Mouse (Mus musculus) left cerebral cortex, postnatal 36 days (tissue): Measurements from ENCODE around the gene Adam25. TPM values are rescaled to one million over a fixed set of nuclear protein-coding genes. Genes with fewer than 3 reads are reported as not detected.
"Not testable (repeated sequence)": the region's sequence is repeated elsewhere in the genome, so short reads cannot be mapped to it uniquely, and the experiment has no call there.

ENCODE experiments used
- DNase-seq, 2 experiments: peaks; one replicate each; pipeline ENCODE4 v3.0.0; 2021 to 2022; ENCODE audit warnings: low spot score in 2 of 2, mixed read lengths in 1 of 2
- intact Hi-C: fragments of 180-260 bp; cut with DNase I; formaldehyde crosslinking; loops from one replicate; pipeline ENCODE4 v1.15.1; 2025
- total RNA-seq, 2 experiments: library from RNA; stranded (reverse); gene quantifications; 2 replicates each; pipeline ENCODE4 v1.2.3; 2021

Gene Adam25
- not detected for total RNA-seq

DNA sequence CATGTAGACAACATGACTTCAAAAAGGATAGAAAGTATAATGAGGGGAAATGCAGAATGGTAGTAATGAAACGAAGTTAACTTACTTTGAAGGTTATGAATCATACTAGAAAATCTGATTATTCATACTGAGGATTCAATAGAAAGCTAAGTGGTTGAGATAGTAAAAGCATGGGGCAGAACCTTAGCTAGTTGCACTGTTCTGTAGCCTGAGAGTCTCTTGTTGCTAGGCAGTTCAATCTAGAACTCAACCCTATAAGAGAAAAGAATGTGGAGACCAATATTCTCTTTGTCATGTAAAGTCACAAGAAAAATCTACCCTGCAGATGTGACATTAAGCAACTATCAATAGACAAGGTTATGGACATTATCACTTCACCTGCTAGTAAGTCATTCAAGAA is at the start of gene Adam25:
Gene Adam25 (plus strand): TSS at position 301 of the 400 bp plus-strand sequence.
- intact Hi-C loops, DNase-seq: not testable (repeated sequence)

DNA sequence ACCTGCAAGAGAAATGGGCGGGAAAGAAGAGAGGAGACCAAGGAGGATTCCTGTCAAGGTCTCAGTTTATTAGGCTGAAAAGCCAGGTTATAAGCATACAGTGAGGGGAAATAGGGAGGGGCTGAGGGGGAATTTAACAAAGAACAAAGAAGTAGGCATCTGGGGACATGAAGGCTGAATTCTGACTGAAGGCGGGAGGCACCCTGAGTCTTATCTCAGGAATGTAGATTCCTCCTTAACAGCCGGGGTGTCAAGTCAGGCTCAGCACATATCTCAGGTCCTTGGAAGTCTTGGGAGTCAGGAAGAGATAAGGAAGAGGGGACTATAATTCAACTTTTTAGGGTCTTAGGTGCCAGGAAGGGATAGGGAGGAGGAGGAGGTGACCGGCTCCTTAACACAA is 36.6 kb upstream of the Adam25 start:
- intact Hi-C loops, DNase-seq: not testable (repeated sequence)

DNA sequence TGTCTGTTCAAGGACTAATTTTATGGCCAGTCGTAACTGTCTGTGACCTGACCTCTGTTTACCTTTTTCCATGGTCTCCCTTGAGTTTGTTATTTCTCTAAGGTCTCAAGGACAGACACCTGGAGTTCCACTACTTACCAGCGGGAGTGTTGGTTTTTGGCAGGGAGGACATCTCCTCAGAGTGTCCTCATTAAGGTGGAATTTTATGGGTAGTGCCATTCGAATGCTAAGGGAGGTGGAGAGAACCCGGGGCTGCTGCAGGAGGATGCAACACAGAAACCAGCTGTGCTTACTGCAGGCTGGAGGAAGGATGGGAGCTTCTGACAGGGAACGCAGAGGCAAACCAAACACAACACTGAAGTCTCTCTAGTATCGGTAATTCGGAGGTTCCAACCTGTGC is 36.0 kb upstream of the Adam25 start:
- no peak for DNase-seq
- intact Hi-C loops, result no loop called here

DNA sequence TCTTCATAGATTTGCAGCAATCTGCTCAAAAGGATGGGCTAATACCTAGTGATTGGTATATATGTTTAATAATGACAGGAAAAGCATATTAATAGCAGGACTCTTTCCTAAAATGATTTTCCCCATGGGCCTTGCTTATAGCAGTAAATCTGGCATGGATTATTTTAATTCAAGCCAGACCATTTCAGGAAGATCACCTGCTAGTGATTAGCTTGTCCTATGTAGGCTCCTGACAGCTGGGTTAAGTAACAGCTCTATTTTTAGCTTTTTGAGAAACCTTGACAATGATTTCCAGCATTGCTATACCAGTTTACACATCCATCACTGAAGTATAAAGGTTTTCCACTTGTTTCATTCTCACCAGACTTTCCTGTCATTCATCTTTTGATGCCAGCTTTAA is 31.3 kb downstream of the Adam25 start:
- intact Hi-C loops, result no loop called here
- no peak for DNase-seq

DNA sequence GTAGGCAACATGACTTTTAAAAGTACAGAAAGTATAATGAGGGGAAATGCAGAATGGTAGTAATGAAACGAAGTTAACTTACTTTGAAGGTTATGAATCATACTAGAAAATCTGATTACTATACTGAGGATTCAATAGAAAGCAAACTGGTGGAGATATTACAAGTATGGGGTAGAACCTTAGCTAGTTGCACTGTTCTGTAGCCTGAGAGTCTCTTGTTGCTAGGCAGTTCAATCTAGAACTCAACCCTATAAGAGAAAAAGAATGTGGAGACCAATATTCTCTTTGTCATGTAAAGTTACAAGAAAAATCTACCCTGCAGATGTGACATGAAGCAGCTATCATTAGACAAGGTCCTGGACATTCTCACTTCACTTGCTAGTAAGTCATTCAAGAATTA is 41.0 kb downstream of the Adam25 start, which contains the start of gene Adam20:
Gene Adam20 (plus strand): TSS at position 301 of the 400 bp plus-strand sequence.
- intact Hi-C loops, DNase-seq: not testable (repeated sequence)

DNA sequence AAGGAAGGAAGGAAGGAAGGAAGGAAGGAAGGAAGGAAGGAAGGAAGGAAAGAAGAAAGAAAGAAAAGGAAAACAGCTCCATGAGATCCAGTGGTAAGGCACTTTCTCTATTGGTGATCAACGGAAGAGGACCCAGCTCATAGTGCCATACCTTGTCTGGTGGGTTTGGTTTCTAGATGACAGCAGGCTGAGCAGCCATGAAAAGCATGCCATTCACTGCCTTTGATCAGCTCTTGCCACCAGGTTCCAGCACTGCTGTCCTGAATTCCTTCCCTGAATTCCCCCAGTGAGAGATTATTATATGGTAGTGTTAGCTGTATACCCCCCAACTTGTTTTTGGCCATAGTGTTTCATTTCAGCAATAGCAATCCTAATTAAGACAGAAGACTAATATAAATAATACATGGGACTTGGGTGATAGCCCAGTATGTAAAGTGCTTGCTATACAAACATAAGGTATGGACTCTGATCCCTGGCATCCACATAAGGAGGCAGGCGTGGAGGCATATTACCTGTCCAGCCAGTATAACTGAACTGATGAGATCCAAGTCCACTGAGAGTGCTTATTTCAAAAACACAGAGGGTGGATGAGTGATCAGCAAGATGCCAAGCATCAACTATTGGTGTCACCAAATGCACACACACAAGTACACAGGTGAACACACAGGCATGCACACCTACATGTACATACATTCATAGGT is 51.5 kb downstream of the Adam25 start:
- no peak for DNase-seq
- intact Hi-C loops, result no loop called here

Other genes starting within 250 kb of the Adam25 start
- gene Adam24, start 77.1 kb upstream of the Adam25 start, total RNA-seq, result not detected
- gene Adam20, start 41.1 kb downstream of the Adam25 start, total RNA-seq, result not detected
- gene Adam39, start 70.8 kb downstream of the Adam25 start, total RNA-seq, result not detected